Mouse (Mus musculus) skeletal muscle tissue, adult 2 months (tissue): Measurements from ENCODE around the gene Thoc6.

ENCODE experiments used
- DNase-seq: peaks from one replicate; pipeline ENCODE4 v3.0.0-alpha.2; 2012; ENCODE audit warnings: low read depth, low spot score

Gene Thoc6

DNA sequence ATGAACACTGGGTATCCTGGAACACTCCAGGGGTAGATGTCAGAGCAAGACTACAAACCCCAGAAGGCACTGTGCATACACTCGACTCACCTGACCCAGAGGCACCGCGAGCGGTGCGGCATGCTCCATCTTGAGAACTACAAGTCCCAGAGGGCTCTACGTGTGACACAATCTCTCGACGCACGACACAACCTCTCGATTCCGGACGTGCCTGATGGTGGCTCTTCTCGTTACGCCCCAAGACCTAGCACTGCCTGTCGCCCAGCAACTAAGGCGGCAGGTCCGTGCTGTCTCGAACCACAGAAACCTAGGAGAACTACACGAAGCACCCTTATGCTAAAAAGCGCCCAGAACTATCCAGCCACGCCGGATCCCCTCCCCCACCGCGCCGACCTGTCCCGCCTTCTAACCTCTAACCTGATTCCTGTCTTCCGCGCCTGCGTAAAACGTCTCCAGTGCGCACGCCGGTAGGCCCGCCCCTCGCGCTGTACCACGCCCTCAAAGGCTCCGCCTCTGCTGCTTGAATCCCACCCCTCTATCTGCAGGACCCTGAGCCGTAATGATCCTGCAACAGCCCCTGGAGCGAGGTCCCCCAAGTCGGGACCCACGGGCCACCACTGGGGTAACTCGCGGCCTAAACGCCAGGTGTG lies at the start of gene Thoc6, which contains the start of gene Hcfc1r1:
TSS of gene Thoc6 (minus strand) at position 459 of the 650 bp plus-strand sequence.
TSS of gene Hcfc1r1 (plus strand) at position 173 of the 650 bp plus-strand sequence.
- DNase-seq: peak; percentile 94

DNA sequence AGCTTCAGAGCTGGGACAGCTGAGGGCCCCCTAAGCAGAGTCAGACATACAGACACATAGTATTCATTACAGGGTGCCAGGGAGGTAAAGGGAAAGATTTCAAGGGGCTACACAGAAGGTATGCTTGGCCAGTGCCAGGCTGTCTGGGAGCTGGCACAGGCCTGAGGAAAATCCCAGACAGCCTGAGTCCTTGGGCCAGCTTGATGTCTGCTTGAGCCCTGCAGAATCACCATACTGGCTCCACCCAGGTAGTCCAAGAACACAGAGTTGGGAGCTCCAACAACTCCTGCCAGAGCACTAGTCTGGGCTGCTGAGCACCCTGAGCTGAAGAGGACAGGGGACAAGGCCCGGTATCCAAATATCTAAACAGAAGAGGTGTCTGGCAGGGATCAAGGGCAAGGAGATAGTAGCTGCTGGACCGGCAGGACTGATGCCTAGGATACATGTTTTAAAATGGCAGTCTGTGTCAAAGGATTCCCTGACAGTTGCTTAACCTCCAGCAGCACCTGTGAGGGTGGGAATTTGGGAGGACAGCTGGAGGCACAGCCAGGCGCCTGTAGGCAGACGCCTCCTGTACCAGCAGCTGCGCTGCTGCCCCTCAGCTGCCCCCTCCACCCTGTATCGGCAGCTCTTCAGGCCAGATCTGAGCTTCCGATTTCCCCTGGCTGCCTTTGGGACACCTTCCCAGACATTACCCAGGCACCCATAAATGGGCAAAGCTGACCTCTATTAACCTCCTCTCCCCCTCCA lies 48.9 kb upstream of the Thoc6 start, which contains the start of gene 1520401A03Rik:
TSS of gene 1520401A03Rik (minus strand) at position 408 of the 750 bp plus-strand sequence.
- no peak for DNase-seq

DNA sequence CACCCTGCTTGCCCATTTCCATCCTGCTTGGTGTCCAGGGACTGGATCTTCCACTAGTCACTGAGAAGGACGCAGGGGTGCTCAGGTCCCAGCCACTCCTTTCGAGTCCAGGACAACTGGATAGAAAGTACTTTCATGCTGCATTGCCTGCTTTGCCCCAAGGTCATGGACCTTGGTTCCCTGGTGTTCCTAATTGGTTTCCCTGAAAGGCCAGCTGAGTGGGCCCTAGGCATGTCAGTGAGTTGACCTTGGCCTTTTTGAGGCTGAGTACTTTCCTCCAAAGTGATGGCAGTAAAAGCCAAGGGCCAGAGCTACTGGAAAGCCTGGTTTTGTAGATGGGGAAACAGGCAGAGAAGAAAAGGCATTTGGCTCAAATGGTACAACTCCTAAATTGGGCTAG lies 48.2 kb upstream of the Thoc6 start:
- no peak for DNase-seq

DNA sequence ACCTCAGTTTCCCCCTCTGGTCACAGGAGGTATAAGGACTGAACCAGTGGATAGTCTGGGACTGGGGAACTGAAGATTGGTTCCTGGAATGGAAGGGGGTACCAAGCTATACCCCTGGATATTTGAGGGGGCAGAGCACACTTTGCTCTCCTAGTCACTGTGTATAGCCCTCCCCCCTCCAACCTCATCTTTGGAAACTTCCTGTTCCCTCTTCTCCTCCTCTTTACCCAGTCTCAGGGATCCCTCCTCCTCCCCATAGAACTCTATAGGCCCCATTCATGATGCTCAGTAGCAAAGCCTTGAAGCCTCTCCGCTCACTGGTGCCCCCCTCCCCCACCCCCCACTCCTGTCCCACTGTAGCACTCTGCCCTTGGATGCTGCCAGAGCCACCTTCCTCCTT lies 45.8 kb upstream of the Thoc6 start:
- DNase-seq: no peak

DNA sequence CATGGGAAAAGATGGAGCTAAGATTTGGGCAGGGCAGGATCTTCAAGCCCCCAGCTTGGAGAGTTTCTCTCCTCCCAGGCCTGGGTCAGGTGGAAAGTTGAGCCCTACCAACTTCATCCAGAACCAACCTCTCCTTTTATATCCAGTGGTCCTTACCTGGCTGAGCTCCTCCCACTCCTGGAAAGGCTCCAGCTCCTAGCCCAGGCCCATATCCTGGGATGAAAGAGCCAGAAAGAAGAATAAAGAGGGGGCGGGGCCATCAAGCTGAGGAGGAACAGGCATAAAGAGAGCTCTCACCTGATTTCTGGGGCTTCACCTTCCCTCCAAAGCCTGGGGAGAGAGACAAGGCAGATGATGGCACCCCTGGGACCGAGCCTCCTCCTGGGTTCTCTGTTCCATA lies 43.3 kb upstream of the Thoc6 start:
- DNase-seq: no peak

DNA sequence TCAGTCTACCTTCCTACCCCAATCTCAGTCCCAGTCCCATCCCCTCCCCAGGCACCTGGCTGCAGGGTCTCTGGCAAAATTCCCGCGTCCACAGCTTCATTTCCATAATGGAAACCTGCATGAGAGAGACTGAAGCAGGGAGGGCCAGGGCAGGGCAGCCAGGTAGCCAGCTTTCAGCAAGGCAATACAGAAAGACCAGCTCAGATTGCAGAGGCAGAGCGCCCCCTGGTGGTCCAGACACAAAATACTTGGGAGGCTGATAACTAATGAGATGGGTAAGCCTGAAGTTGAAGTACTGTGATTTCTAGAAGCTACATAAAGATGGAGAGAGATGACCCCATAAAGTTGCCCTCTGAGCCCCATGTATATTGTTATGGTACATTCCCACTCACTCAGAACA lies 32.5 kb upstream of the Thoc6 start:
- DNase-seq: peak; percentile 61

DNA sequence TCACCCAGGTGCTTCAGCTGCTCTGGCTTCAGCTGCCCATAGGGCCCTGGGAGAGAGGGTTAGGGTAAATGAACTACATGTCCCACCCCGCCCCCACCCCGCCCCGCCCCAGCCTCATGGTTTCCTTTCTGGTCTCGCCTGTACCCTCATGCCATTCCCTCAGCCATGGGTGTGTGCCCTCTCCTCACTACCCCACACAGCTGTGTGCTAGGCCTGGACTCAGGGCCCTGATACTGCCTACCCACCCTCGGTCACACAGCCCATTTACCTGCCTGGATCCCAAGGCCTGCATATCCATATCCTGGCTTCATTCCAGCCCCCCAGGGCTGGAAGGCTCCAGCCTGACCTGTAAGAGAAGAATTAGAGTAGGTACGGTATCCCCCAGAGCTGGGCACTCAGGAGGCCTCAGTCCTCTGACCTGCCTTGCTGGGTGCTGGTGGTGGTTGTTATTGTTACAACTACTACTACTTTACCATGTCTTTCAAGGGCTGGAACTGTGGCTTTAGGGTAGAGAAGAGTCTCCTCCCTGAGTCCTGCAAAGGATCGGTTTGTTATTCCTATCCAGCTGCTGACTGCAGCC lies 31.9 kb upstream of the Thoc6 start:
- no peak for DNase-seq

DNA sequence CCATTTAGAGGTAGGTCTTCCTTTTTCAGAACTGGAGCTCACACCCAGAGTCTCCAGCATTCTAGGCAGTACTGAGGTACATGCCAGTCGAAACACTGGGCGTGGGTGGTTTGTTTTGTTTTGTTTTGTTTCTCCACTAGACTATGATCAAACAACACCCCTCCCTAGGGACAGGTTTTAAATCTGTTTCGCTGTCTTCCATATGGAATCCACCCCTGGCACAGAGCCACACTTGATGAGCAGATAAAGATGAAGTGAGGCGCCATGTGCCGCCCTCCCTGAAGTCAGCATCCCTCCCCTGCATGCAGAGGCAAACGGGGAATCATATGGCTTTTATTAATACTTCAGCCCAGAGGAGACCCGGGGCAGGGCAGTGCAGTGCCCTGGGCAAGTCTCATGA lies 31.1 kb upstream of the Thoc6 start:
- DNase-seq: no peak

DNA sequence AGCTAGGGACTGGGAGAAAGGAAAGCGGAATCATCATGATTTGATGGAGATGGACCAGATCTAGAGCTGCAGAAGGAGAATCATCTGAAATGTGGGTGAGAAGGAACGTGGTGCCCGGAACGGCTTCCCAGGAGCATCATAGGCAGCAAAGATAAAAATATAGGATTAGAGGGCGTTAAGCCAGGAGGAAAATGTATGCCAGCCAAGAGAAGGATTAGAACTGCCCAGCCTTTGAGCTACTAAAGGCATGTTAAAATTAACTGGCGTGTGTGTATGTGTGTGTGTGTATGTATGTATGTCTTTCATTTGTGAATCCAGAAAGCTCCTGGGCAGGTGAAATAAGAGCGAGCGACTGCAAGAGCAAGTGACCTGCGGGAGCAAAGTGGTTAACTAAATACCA lies 29.6 kb upstream of the Thoc6 start:
- no peak for DNase-seq

DNA sequence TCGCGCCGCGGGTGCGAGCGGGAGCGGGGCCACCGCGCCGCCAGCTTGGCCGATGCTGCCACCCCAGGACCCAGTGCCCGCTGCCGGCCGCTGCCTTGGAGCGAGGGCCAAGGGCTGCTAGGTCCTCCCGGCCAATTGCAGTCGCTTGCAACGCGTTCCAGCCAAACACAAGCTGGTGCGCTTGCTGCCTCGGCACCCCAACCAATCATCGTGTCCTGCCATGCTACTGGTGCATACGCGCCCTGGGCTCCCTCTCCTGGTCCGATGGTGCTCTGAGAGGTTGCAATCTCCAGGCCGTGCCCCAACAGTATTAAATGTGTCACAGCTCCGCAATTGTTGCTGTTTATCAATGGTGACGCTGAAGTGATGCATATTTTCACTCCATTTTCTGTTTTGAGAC lies 26.4 kb upstream of the Thoc6 start:
- DNase-seq: peak; percentile 88

DNA sequence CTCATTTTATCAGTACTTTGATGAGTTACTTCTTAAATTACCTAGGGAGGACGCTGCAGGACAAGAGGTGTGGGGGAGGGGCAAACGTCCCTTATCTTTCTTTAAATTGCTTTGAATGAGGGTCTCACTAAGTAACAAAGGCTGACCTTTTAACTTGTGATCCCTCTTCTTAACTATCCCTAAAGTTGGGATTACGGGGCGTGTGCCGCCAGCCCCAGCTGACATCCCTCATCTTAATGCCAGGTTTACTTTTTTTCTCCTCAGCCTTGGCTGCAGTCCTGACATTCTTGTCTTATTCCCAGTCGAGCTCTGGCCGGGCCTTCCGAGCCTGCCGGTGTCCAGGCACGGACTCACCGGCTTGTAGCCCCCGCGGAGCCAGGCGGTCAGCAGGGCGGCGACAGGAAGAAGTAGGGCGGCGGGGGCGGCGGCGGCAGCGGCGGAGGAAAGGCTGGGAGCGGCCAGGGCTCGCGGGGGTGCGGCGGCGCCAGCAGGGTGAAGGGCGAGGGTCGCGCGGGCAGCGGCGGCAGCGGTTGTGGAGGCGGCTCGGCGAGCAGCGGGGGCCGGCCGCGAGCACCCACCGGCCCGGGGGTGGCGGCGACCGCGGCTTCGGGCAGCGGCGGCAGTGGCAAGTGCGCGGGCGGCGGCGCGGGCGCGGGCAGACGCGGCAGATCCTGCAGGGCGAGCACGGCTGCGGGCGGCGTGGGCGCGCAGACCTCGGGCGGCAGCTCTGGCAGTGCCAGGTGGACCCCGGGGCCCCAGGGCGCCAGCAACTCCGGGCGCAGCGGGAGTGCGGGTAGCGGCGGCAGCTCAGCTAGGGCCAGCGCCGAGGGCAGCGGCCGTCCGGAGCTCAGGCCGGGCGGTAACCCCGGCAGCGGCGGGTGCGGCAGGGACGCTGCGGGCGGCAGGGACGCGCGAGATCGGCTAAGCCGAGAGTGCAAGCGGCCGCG lies 25.7 kb upstream of the Thoc6 start:
- peak; percentile 13 for DNase-seq

DNA sequence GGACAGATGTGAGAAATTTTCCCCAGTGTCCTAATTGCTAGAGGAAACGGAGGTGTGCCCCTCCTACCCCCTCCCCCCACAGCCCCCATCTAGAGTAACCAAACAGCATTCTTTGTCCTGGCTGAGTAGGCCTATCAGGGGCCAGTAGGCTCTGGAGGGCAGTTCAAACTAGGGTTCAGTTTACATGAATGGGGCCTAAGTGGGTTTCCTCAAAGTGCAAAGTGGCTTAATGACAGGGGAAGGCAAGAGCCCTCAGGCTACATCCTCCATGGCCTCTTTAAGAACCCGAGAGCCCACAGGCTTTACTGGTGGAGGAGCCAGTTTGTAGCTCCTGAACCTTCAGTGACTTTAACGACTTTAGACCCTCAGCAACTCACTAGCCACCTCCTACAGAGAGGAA lies 22.1 kb upstream of the Thoc6 start:
- DNase-seq: no peak

DNA sequence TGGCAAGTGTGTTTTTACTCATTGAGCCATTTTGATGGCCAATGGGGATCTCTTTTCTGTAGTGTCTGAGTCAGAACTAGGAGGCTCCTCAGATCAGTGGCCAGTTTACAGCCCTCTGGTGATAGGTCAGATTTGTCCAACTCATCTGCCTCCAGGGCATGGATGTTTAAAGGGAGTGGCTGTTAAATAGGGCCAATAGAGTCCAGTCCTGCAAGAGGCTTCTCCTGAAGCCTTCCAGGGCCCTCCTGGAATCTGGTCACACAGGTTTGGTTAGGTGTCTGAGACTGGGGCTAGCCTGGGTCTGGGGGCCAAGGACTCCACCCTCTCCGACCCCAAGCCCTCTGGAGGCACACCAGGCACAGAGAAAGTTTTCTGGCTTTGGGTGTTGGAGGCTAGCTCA lies 20.8 kb upstream of the Thoc6 start:
- no peak for DNase-seq

DNA sequence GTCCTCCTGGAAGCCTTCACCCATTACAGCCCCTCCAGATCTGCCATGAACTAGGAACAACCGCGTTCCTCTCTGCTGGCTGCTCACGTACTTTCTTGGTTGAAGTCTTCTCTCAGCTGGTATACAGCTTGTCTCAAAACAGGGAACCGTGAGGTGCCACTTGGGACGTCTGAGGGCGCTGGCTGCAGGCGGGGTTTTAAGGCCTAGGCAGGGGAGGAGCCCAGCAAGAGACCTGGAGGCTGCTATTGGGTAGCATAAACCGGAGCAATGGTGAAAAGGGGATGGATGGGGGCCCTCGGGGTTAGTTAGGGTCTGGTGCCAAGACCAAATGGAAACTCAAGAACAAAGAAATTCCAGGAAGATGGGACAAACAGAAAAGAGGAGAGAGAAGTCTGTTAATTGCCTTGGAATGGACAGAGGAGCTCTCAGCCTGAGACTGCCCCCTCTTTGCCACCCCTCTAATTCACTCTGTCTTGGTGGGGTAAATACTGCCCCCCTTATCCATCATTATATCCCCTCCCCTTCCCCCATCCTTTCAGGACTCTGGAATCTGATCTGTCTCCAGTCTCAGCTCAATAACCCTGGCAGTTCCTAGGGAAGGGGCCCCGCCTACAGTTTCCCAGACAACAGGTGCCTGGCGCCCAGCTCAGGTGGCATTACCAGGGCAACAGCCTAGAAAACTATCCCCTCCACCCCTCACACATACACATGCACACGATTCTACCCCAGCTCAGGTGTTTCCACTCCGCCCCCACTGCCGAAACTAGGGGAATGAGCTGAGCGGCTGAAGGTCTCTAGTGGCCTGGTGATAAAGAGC lies 10.4 kb upstream of the Thoc6 start, which contains the start of gene Cldn9:
TSS of gene Cldn9 (minus strand) at position 171 of the 817 bp plus-strand sequence.
- no peak for DNase-seq

DNA sequence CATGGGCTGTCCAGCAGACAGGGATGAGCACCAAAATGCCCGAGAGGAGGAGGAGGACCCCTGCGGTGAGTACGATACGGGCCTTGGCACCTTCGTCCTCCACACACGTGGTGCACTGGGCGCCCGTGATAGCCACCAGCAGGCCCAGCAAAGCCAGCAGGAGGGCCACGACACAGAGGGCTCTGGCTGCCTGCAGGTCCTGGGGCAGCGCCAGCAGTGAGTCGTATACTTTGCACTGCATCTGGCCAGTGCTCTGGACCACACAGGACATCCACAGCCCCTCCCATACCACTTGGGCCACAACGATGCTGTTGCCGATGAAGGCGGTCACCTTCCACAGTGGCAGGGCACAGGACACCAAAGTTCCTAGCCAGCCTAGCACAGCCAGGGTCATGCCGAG lies 9.5 kb upstream of the Thoc6 start:
- no peak for DNase-seq

DNA sequence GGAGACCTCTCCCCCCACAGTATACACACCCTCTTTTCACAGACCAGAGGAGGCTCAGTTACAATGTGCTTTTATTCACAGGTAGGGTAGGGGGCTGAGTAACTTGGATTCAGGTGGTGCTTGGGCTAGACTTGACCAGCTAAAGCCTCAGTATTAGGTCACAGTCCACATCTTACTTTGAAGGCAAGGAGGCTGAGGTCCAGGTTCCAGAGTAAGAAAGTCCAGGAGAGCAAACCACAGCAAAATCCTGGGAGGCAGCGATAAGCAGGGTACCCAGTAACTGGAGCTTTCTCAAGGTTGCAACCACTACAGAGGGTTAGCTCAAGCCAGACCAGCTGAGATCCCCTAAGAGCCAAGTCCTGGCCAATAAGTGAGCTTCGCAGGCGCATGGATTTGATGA lies 8.8 kb upstream of the Thoc6 start:
- DNase-seq: no peak

DNA sequence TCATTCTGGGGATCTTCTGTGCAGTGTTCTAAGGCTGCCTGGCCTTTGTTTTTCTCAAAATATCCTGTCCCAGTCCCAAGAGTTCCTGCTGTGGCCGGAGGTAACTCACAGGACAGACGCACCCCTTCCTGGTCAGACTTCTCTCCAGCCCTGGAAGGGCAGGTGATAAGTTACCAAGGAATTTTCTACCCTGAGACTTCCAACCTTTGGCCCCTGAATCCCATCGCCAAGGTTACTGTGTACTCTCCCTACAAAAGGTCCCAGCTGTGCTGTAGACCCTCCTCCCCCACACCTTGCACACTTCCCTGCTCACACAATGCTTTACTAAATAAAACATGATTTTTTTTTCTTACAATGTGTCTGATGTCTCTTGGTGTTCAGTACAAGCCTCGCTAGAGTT lies 8.4 kb upstream of the Thoc6 start:
- no peak for DNase-seq

DNA sequence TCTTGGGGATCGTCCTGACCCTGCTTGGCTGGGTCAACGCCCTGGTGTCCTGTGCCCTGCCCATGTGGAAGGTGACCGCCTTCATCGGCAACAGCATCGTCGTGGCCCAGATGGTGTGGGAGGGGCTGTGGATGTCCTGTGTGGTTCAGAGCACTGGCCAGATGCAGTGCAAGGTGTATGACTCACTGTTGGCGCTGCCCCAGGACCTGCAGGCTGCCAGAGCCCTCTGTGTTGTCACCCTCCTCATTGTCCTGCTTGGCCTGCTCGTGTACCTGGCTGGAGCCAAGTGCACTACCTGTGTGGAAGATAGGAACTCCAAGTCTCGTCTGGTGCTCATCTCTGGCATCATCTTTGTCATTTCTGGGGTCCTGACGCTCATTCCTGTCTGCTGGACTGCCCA lies 7.4 kb upstream of the Thoc6 start:
- DNase-seq: no peak

DNA sequence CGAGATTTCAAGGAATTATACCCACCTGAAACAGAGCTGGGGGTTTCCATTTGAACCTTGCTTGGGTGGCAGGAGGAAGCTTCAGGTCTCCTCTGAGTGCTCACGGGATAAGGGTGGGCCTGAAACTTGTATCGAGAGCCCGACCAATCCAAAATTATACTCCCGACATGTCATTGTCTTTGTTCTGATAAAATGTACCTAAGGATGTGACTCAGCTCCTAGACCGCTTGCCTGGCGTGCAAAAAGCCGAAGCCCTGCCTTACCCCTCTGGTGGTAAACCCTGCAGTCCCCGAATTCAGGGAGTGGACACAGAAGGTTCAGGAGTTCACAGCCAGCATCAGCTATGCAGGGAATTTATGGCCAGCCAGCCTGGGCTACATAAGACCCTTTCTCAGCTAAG lies 6.7 kb upstream of the Thoc6 start:
- DNase-seq: no peak

DNA sequence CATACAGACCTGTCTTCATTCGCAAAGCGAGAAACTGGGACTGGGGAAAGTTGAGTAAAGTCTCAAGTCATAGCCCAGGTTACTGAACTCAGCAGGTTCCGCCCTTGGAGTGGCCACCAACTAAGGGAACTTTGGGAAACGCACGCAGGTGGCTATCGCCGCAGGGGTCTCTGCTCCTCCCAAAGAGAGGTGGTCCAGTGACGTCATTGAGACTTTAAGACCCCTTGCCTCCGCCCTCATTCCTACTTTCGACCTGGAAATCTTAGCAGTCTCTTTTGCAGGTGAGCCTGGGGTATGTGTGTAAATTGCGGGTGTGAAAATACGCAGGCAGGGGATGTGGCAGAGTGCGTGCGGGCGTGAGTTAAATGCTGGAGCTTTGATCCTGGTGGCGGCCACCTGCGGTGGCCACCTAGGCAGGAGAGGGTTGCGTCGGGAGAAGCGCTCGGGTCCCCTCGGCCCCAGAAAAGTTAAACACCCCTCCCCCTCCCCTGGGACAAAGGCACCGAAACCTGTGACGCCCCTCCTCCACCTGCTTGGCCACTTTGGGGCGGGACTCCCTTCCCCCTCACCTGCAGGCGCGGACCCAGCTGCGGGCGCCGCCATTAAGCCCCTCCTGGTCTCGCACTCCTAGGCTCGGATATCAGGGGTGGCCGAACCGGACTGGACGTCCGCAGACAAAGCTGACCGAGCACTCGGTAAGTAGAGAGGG lies 5.6 kb upstream of the Thoc6 start, which contains the start of gene Cldn6:
TSS of gene Cldn6 (plus strand) at position 123 of the 709 bp plus-strand sequence.
- no peak for DNase-seq
